Mouse (Mus musculus) duodenum, adult 2 months (tissue): ENCODE results near the gene Abcc12. TPM values are rescaled to one million over a fixed set of nuclear protein-coding genes. Genes with fewer than 3 reads are reported as not detected.

Experiments used
- polyA plus RNA-seq: library from polyadenylated mRNA; depleted of rRNA; stranded (reverse); fragments of >200 nt; gene quantifications from 2 replicates; pipeline ENCODE4 v1.2.3, GENCODE M21; 2012; ENCODE audit warnings: low replicate concordance; rRNA removed

Gene Abcc12
- 0.06 and 0.08 TPM in 2 replicates for polyA plus RNA-seq

GRCm38 (mm10) chr8:86580458-86580857 lies at the start of gene Abcc12:
Gene Abcc12 (minus strand): TSS chr8:86580686.

GRCm38 (mm10) chr8:86623911-86624731 lies 43.6 kb upstream of the Abcc12 start, which contains the start of gene Lonp2:
Gene Lonp2 (plus strand): TSS chr8:86624043.

Other genes starting within 250 kb of the Abcc12 start
- 53.6 and 102 TPM in 2 replicates for gene Lonp2, start 43.4 kb upstream of the Abcc12 start, polyA plus RNA-seq
- gene Gm10638, start 165.0 kb upstream of the Abcc12 start, polyA plus RNA-seq = 3.2 and 11.6 TPM in 2 replicates
- gene Siah1a, start 165.2 kb upstream of the Abcc12 start, polyA plus RNA-seq = 11.6 and 12.9 TPM in 2 replicates